In genomic region chr6:88778047-88778688, GRCm38 (mm10) we compare ENCODE assay signal across 21 mouse cellular contexts. TPM values are rescaled to one million over a fixed set of nuclear protein-coding genes. Genes with fewer than 3 reads are reported as not detected.
DNase-seq lines count a peak whose midpoint lies in the region; ATAC-seq and TF ChIP-seq lines count a peak whose summit lies in the region.
"Had no signal": no experiment of that assay in that cellular context is flagged by ENCODE, and none has a peak within 500 bp of the region (broad histone marks: within the 10 kb centered on the region; RNA-seq: fewer than 3 reads in every experiment).

No protein-coding gene starts in this region.

- H3K4me1 ChIP-seq in heart, adult 2 months (ENCODE audit: control insufficient read depth, insufficient read depth, low read length): peaks cover 25% of the 10 kb centered on the region
- H3K4me1 ChIP-seq in heart, embryonic 10.5 days: peaks cover 29% of the 10 kb centered on the region
- peaks cover 39% of the 10 kb centered on the region for H3K4me1 ChIP-seq in kidney, embryonic 16.5 days (ENCODE audit: insufficient read depth, low read length)
- H3K4me1 ChIP-seq in neural tube, embryonic 14.5 days (ENCODE audit: control insufficient read depth, insufficient read depth, low read length): no peaks in the 10 kb centered on the region

- peak overlapping the region; percentile 47 for H3K27ac ChIP-seq in heart, adult 2 months
- H3K27ac ChIP-seq in heart, embryonic 10.5 days: no peak overlapping the region
- peak overlapping the region; percentile 55; the same call in 1 of the 2 replicates for H3K27ac ChIP-seq in kidney, embryonic 16.5 days (ENCODE audit: low read length)
- no peak overlapping the region for H3K27ac ChIP-seq in neural tube, embryonic 14.5 days (ENCODE audit: low read depth, low read length)
- H3K27ac ChIP-seq: embryonic facial prominence, embryonic 13.5 days; heart, embryonic 13.5 days; hindbrain, embryonic 14.5 days; intestine, embryonic 15.5 days; liver, embryonic 14.5 days had no signal

- H3K27me3 ChIP-seq in heart, adult 2 months (ENCODE audit: control insufficient read depth, insufficient read depth, low read length): no peaks in the 10 kb centered on the region
- no peaks in the 10 kb centered on the region; the same call in none of the 2 replicates for H3K27me3 ChIP-seq in heart, embryonic 10.5 days (ENCODE audit: insufficient read depth, poor library complexity, severe bottlenecking)
- H3K27me3 ChIP-seq in kidney, embryonic 16.5 days (ENCODE audit: insufficient read depth, low read length): no peaks in the 10 kb centered on the region
- H3K27me3 ChIP-seq in neural tube, embryonic 14.5 days (ENCODE audit: control insufficient read depth, insufficient read depth, low read length): no peaks in the 10 kb centered on the region
- H3K27me3 ChIP-seq: embryonic facial prominence, embryonic 13.5 days; heart, embryonic 13.5 days; intestine, embryonic 15.5 days had no signal

- TF ChIP-seq POLR2A in heart, adult 2 months (IDR thresholded peaks at IDR 0.05; ENCODE audit: insufficient read depth, low read depth, low read length): no peak

- no peak overlapping the region for H3K4me3 ChIP-seq in heart, adult 2 months
- H3K4me3 ChIP-seq in heart, embryonic 10.5 days: no peak overlapping the region
- H3K4me3 ChIP-seq in kidney, embryonic 16.5 days (ENCODE audit: low read length): no peak overlapping the region
- no peak overlapping the region for H3K4me3 ChIP-seq in neural tube, embryonic 14.5 days (ENCODE audit: low read depth, low read length)
- H3K4me3 ChIP-seq: embryonic facial prominence, embryonic 13.5 days; heart, embryonic 13.5 days; intestine, embryonic 15.5 days; limb, embryonic 12.5 days; myocyte had no signal

- intact Hi-C loops in heart, adult 2 months (cut with DNase I): loop anchor here (5.0 kb wide), 1 partner anchor 46 kb away; no protein-coding TSS in a partner anchor

- no peak for DNase-seq in heart, adult 2 months
- no peak for DNase-seq in heart, embryonic 10.5 days (ENCODE audit: low spot score)
- DNase-seq in kidney, adult 8-10 months: no peak
- DNase-seq in neural tube, embryonic 10.5 days (ENCODE audit: extremely low spot score, low spot score): no peak
- no peak for DNase-seq in lung, postnatal 25 days (ENCODE audit: low spot score)
- DNase-seq: adrenal gland, adult 8-10 months; cerebellum, adult 9-11 months; midbrain, embryonic 14.5 days; right cerebral cortex, postnatal 4 days; thymus, adult 2 months had no signal

- H3K4me2 ChIP-seq in kidney, embryonic 16.5 days (replicated peaks; ENCODE audit: low read depth, low read length): no peak overlapping the region
- no peak overlapping the region for H3K4me2 ChIP-seq in neural tube, embryonic 14.5 days (ENCODE audit: low read depth, low read length)
- H3K4me2 ChIP-seq: embryonic facial prominence, embryonic 13.5 days; heart, embryonic 13.5 days; hindbrain, embryonic 14.5 days; intestine, embryonic 15.5 days; limb, embryonic 12.5 days had no signal

- ATAC-seq in kidney, embryonic 16.5 days (ENCODE audit: low FRiP score, low TSS enrichment): no peak
- peak; percentile 38; the same call in 1 of the 2 replicates for ATAC-seq in neural tube, embryonic 14.5 days (ENCODE audit: low read depth)
- ATAC-seq: forebrain, embryonic 16.5 days; intestine, embryonic 15.5 days; lung, postnatal 0 days had no signal

- H3K9me3 ChIP-seq in heart, embryonic 10.5 days: no peaks in the 10 kb centered on the region
- H3K9me3 ChIP-seq in kidney, embryonic 16.5 days (ENCODE audit: low read length): no peaks in the 10 kb centered on the region
- H3K9me3 ChIP-seq in neural tube, embryonic 14.5 days (ENCODE audit: control insufficient read depth, low read length): no peaks in the 10 kb centered on the region
- H3K9me3 ChIP-seq: embryonic facial prominence, embryonic 13.5 days; heart, embryonic 13.5 days; intestine, embryonic 15.5 days; limb, embryonic 12.5 days had no signal

- no peak for TF ChIP-seq EP300 in heart, adult 2 months (IDR thresholded peaks at IDR 0.05; ENCODE audit: insufficient read depth, low read depth, low read length)

- H3K36me3 ChIP-seq in heart, adult 2 months (ENCODE audit: control insufficient read depth, insufficient read depth, low read length): peaks cover 7% of the 10 kb centered on the region
- no peaks in the 10 kb centered on the region for H3K36me3 ChIP-seq in heart, embryonic 10.5 days
- H3K36me3 ChIP-seq in kidney, embryonic 16.5 days (ENCODE audit: insufficient read depth, low read length): no peaks in the 10 kb centered on the region
- no peaks in the 10 kb centered on the region for H3K36me3 ChIP-seq in neural tube, embryonic 14.5 days (ENCODE audit: control insufficient read depth, insufficient read depth, low read length)
- H3K36me3 ChIP-seq: embryonic facial prominence, embryonic 13.5 days; heart, embryonic 13.5 days; intestine, embryonic 15.5 days; limb, embryonic 12.5 days had no signal

- no peak for TF ChIP-seq CTCF in heart, adult 2 months (IDR thresholded peaks at IDR 0.05)

- no peak overlapping the region for H3K9ac ChIP-seq in heart, adult 2 months (ENCODE audit: low read depth, low read length)
- H3K9ac ChIP-seq in kidney, embryonic 16.5 days (replicated peaks; ENCODE audit: low read length): no peak overlapping the region
- H3K9ac ChIP-seq in neural tube, embryonic 14.5 days (replicated peaks; ENCODE audit: low read depth, low read length): no peak overlapping the region
- H3K9ac ChIP-seq: embryonic facial prominence, embryonic 13.5 days; heart, embryonic 13.5 days; hindbrain, embryonic 14.5 days; intestine, embryonic 15.5 days; limb, embryonic 12.5 days; liver, embryonic 14.5 days had no signal

- no peaks in the 10 kb centered on the region for H3K79me2 ChIP-seq in heart, adult 2 months (replicated peaks; ENCODE audit: control insufficient read depth, insufficient read depth, low read length)

- WGBS in heart, adult 2 months: 70% methylated on average over 8 of the region's 8 CpGs
- WGBS in heart, embryonic 10.5 days: 57% methylated on average over 8 of the region's 8 CpGs
- WGBS in kidney, embryonic 16.5 days: 22% methylated on average over 8 of the region's 8 CpGs
- 34% methylated on average over 8 of the region's 8 CpGs for WGBS in neural tube, embryonic 14.5 days

RNA-seq across cellular contexts. Expression of gene Mgll, which starts 54.0 kb away (rescaled TPM):
- total RNA-seq in heart, adult 2 months (2021): 100 to 1,000 TPM in 1 of 2 experiments, 10 to 100 TPM in 1; 88.7 to 102 TPM
- polyA plus RNA-seq in heart, adult 2 months (2012; rRNA removed): 146 and 188 TPM in 2 replicates
- 5.4 and 6.4 TPM in 2 replicates for polyA plus RNA-seq in heart, embryonic 10.5 days (2016; fragmentation: Nextera tagmentation; extraction: Ambion mirVana)
- 40.2 and 48.0 TPM in 2 replicates for polyA plus RNA-seq in kidney, embryonic 16.5 days (2015; fragmentation: Nextera tagmentation; extraction: Ambion mirVana)
- 56.7 and 73.4 TPM in 2 replicates for polyA plus RNA-seq in neural tube, embryonic 14.5 days (2014; fragmentation: Nextera tagmentation; extraction: Ambion mirVana)

Comparison
In these comparisons a context has a peak if more than half of its experiments do, and no peak if none do; other contexts are left out.
1. H3K27ac ChIP-seq: peak in heart, adult 2 months (single experiment) and kidney, embryonic 16.5 days (single experiment); none in heart, embryonic 10.5 days (single experiment) and neural tube, embryonic 14.5 days (single experiment).